Mouse (Mus musculus) heart, postnatal 0 days (tissue): ENCODE measurements around the gene Tinagl1. TPM values are rescaled to one million over a fixed set of nuclear protein-coding genes. Genes with fewer than 3 reads are reported as not detected.

Experiments
- ATAC-seq: fragments of 200-750 bp; cut with Nextera tagmentation; 2 replicates; pipeline ENCODE4 v1.8.0; 2017; ENCODE audit warnings: low read depth, moderate number of reproducible peaks, moderate library complexity; ENCODE audit not compliant: insufficient read depth
- DNase-seq: peaks from one replicate; pipeline ENCODE4 v3.0.0-alpha.2; 2016; ENCODE audit warnings: low spot score
- H3K27ac ChIP-seq: fragments of 300-500 bp; sonication (generic); 2 replicates; pipeline ENCODE4 v1.5.1; 2014; ENCODE audit warnings: low read depth, mild to moderate bottlenecking
- H3K27me3 ChIP-seq: fragments of 300-500 bp; sonication (generic); 2 replicates; pipeline ENCODE4 v1.6.1; 2014; ENCODE audit warnings: low read length, mixed read lengths; ENCODE audit not compliant: control insufficient read depth, insufficient read depth
- H3K36me3 ChIP-seq: fragments of 300-500 bp; sonication (generic); replicated peaks from 2 replicates; pipeline ENCODE4 v1.6.1; 2014; ENCODE audit warnings: low read length, mixed read lengths; ENCODE audit not compliant: control insufficient read depth, insufficient read depth
- H3K4me1 ChIP-seq: fragments of 300-500 bp; sonication (generic); 2 replicates; pipeline ENCODE4 v1.6.1; 2014; ENCODE audit warnings: antibody characterized with exemption; ENCODE audit not compliant: control insufficient read depth, insufficient read depth
- H3K4me2 ChIP-seq: fragments of 300-500 bp; sonication (generic); 2 replicates; pipeline ENCODE4 v1.6.1; 2014; ENCODE audit warnings: low read depth, mild to moderate bottlenecking, low read length, moderate library complexity
- H3K4me3 ChIP-seq: fragments of 300-500 bp; sonication (generic); 2 replicates; pipeline ENCODE4 v1.5.1; 2014; ENCODE audit warnings: low read depth, low read length
- H3K9ac ChIP-seq: fragments of 300-500 bp; sonication (generic); replicated peaks from 2 replicates; pipeline ENCODE4 v1.6.1; 2014; ENCODE audit warnings: low read depth, low read length, mixed read lengths
- H3K9me3 ChIP-seq: fragments of 300-500 bp; sonication (generic); replicated peaks from 2 replicates; pipeline ENCODE4 v1.6.1; 2016; ENCODE audit warnings: low read length; ENCODE audit not compliant: control insufficient read depth
- CTCF ChIP-seq: IDR thresholded peaks from 2 replicates; pipeline ENCODE4 v1.5.1; 2016; ENCODE audit warnings: antibody characterized with exemption, control low read depth, low read depth
- EP300 ChIP-seq: IDR thresholded peaks from 2 replicates; pipeline ENCODE4 v1.6.1; 2016; ENCODE audit warnings: antibody characterized with exemption, low read depth
- WGBS: fragments of 180-500 bp; shearing (Covaris S2); extraction: QIAGEN DNeasy Blood & Tissue Kit; methylation state at CpG from one replicate; pipeline ENCODE4 v1.1.7; 2014; 5-methylcytosine and 5-hydroxymethylcytosine counted together
- polyA plus RNA-seq: library from polyadenylated mRNA; unstranded; fragments of >200 nt; fragmentation: Nextera tagmentation; extraction: Ambion mirVana; gene quantifications from 2 replicates; pipeline ENCODE4 v1.2.1, GENCODE M21; 2015
- total RNA-seq: library from RNA; depleted of rRNA; stranded (reverse); fragments of >200 nt; gene quantifications from 2 replicates; pipeline ENCODE4 v1.2.3, GENCODE M21; 2014; ENCODE audit warnings: low replicate concordance; rRNA removed

Gene Tinagl1
- 128 and 168 TPM in 2 replicates for total RNA-seq
- 56.1 and 61.3 TPM in 2 replicates for polyA plus RNA-seq

- peak; percentile 56; the same call in 1 of the 2 replicates for TF ChIP-seq EP300
- TF ChIP-seq CTCF: no peak
- DNase-seq (no peak), ATAC-seq (0 out of 2 replicates have a peak, but pooled peaks have one; percentile 3)
- Histone ChIP-seq H3K4me1 (peaks cover 44% of the 10 kb centered on the region), H3K9ac (peak within 1 kb of the TSS; percentile 45), H3K9me3 (no peaks in the 10 kb centered on the region), H3K4me3 (peak within 1 kb of the TSS; percentile 48), H3K27ac (peak within 1 kb of the TSS; percentile 72), H3K27me3 (no peaks in the 10 kb centered on the region), H3K36me3 (no peaks in the 10 kb centered on the region), H3K4me2 (peak within 1 kb of the TSS; percentile 64)
- WGBS: 10% methylated on average over 14 of the region's 14 CpGs
Measured at GRCm38 (mm10) chr4:130175072-130175711, at the start of gene Tinagl1. Gene Tinagl1, minus strand, starts transcription at chr4:130175122.

- H3K9me3 ChIP-seq: no peaks in the 10 kb centered on the region
- no peak overlapping the region for H3K9ac ChIP-seq
- no peaks in the 10 kb centered on the region for H3K27me3 ChIP-seq
- ATAC-seq (no peak), DNase-seq (no peak)
- H3K36me3 ChIP-seq: no peaks in the 10 kb centered on the region
- no peak overlapping the region for H3K27ac ChIP-seq
- no peak overlapping the region for H3K4me3 ChIP-seq
- TF ChIP-seq CTCF (no peak), EP300 (no peak)
- no peak overlapping the region for H3K4me2 ChIP-seq
- no peaks in the 10 kb centered on the region for H3K4me1 ChIP-seq
Measured at GRCm38 (mm10) chr4:130224071-130224470, 49.1 kb upstream of the Tinagl1 start.

GRCm38 (mm10) chr4:130222179-130222578, 47.3 kb upstream of the Tinagl1 start, which contains the start of gene Gm853:
Gene Gm853, minus strand, starts transcription at chr4:130222401.
- Histone ChIP-seq H3K4me3 (no peak within 1 kb of the TSS), H3K36me3 (no peaks in the 10 kb centered on the region), H3K9ac (no peak within 1 kb of the TSS), H3K4me2 (no peak within 1 kb of the TSS), H3K9me3 (no peaks in the 10 kb centered on the region), H3K27ac (no peak within 1 kb of the TSS), H3K4me1 (no peaks in the 10 kb centered on the region), H3K27me3 (no peaks in the 10 kb centered on the region)
- ATAC-seq (no peak), DNase-seq (no peak)
- TF ChIP-seq EP300: no peak
- no peak for TF ChIP-seq CTCF
- WGBS: 48% methylated on average over 4 of the region's 4 CpGs

GRCm38 (mm10) chr4:130220176-130220575, 45.3 kb upstream of the Tinagl1 start:
- TF ChIP-seq EP300 (no peak), CTCF (no peak)
- H3K27ac ChIP-seq: no peak overlapping the region
- H3K4me1 ChIP-seq: no peaks in the 10 kb centered on the region
- no peak overlapping the region for H3K4me3 ChIP-seq
- ATAC-seq (no peak), DNase-seq (no peak)
- no peak overlapping the region for H3K9ac ChIP-seq
- no peaks in the 10 kb centered on the region for H3K27me3 ChIP-seq
- H3K36me3 ChIP-seq: no peaks in the 10 kb centered on the region
- WGBS: 72% methylated on average over 9 of the region's 9 CpGs
- no peaks in the 10 kb centered on the region for H3K9me3 ChIP-seq
- no peak overlapping the region for H3K4me2 ChIP-seq

GRCm38 (mm10) chr4:130215392-130215791, 40.5 kb upstream of the Tinagl1 start:
- H3K4me2 ChIP-seq: no peak overlapping the region
- WGBS: 78% methylated on average over 8 of the region's 8 CpGs

More at GRCm38 (mm10) chr4:130215392-130215791, 40.5 kb upstream of the Tinagl1 start:
- DNase-seq (no peak), ATAC-seq (no peak)
- Histone ChIP-seq H3K9me3 (no peaks in the 10 kb centered on the region), H3K27ac (no peak overlapping the region), H3K9ac (no peak overlapping the region), H3K4me3 (no peak overlapping the region), H3K4me1 (no peaks in the 10 kb centered on the region), H3K27me3 (no peaks in the 10 kb centered on the region), H3K36me3 (no peaks in the 10 kb centered on the region)
- no peak for TF ChIP-seq CTCF
- TF ChIP-seq EP300: no peak
